In the genomic region with DNA sequence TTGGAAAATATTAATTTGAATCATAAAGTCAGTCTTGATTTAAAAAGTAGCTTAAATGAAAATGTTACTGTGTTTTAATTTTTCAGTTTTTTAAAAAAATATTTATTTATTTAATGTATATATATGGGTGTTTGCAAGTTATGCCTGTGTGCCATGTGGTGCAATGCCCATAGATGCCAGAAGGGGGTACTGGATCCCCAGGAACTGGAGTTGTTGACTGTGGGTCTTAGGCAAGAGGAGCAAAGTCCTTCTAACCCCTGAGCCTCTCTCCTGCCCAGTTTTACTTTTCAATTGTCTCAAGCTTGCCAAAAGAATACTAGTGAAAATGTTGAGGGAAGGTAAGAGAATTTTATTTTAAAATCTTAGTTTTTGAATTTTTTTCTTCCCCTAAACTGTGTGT, we compare ENCODE assay signal across 7 mouse cellular contexts.
A peak's percentile ranks its signal among the peaks of the same experiment; 100 is the strongest.
DNase-seq lines count a peak whose midpoint lies in the region; ATAC-seq and TF ChIP-seq lines count a peak whose summit lies in the region.

No protein-coding gene starts in this region.

- DNase-seq in liver, adult 2 months (ENCODE audit: extremely low read depth, low read depth, low spot score): peak; percentile 87
- peak; percentile 59 for DNase-seq in brain, adult 2 months (ENCODE audit: low read depth, low spot score)
- DNase-seq in kidney, postnatal 36 days: peak; percentile 56 to 73
- peak; percentile 67 for DNase-seq in thymus, postnatal 14 days
- DNase-seq in heart, embryonic 10.5 days (ENCODE audit: low spot score): no peak
- no peak for DNase-seq in urinary bladder, postnatal 36 days (ENCODE audit: low spot score in 2 of 2)

- no peak overlapping the region for H3K4me2 ChIP-seq in liver, embryonic 12.5 days

- ATAC-seq in liver, embryonic 12.5 days: no peak

- H3K4me1 ChIP-seq in liver, adult 2 months (ENCODE audit: control insufficient read depth, insufficient read depth, low read length): peaks cover 2% of the 10 kb centered on the region; the same call in 1 of the 2 replicates
- peaks cover 10% of the 10 kb centered on the region for H3K4me1 ChIP-seq in liver, embryonic 12.5 days
- 0 out of 2 replicates have a peak, but pooled peaks cover 3% of the 10 kb centered on the region for H3K4me1 ChIP-seq in heart, embryonic 10.5 days

- no peak overlapping the region for H3K9ac ChIP-seq in liver, adult 2 months (ENCODE audit: low read depth, low read length)
- H3K9ac ChIP-seq in liver, embryonic 12.5 days: no peak overlapping the region

- H3K79me2 ChIP-seq in liver, adult 2 months (ENCODE audit: control insufficient read depth, insufficient read depth, low read length): no peaks in the 10 kb centered on the region

- H3K4me3 ChIP-seq in liver, adult 2 months (ENCODE audit: insufficient read depth, low read depth, low read length): no peak overlapping the region
- H3K4me3 ChIP-seq in liver, embryonic 12.5 days: no peak overlapping the region
- no peak overlapping the region for H3K4me3 ChIP-seq in heart, embryonic 10.5 days

- TF ChIP-seq CTCF in liver, adult 2 months (IDR thresholded peaks at IDR 0.05; ENCODE audit: low read depth, low read length): peak; percentile 75

- TF ChIP-seq POLR2A in liver, adult 2 months (IDR thresholded peaks at IDR 0.05; ENCODE audit: extremely low read depth, insufficient read depth, low read length): no peak

- H3K9me3 ChIP-seq in liver, embryonic 12.5 days (replicated peaks): no peaks in the 10 kb centered on the region
- H3K9me3 ChIP-seq in heart, embryonic 10.5 days: no peaks in the 10 kb centered on the region

- H3K36me3 ChIP-seq in liver, adult 2 months (ENCODE audit: control insufficient read depth, insufficient read depth, low read length): no peaks in the 10 kb centered on the region
- H3K36me3 ChIP-seq in liver, embryonic 12.5 days: peaks cover 7% of the 10 kb centered on the region; the same call in 1 of the 2 replicates
- peaks cover 16% of the 10 kb centered on the region for H3K36me3 ChIP-seq in heart, embryonic 10.5 days

- no peaks in the 10 kb centered on the region for H3K27me3 ChIP-seq in liver, adult 2 months (ENCODE audit: control insufficient read depth, insufficient read depth, low read length)
- no peaks in the 10 kb centered on the region for H3K27me3 ChIP-seq in liver, embryonic 12.5 days (replicated peaks)
- no peaks in the 10 kb centered on the region for H3K27me3 ChIP-seq in heart, embryonic 10.5 days (ENCODE audit: insufficient read depth, poor library complexity, severe bottlenecking)

- no peak overlapping the region for H3K27ac ChIP-seq in liver, adult 2 months (replicated peaks; ENCODE audit: insufficient read depth, low read depth, low read length)
- no peak overlapping the region for H3K27ac ChIP-seq in liver, embryonic 12.5 days
- H3K27ac ChIP-seq in heart, embryonic 10.5 days: no peak overlapping the region

Comparison
In these comparisons a context has a peak if more than half of its experiments do, and no peak if none do; other contexts are left out.
1. DNase-seq: peak in liver, adult 2 months (single experiment), brain, adult 2 months (single experiment), kidney, postnatal 36 days (2 of 2) and thymus, postnatal 14 days (single experiment); none in heart, embryonic 10.5 days (single experiment) and urinary bladder, postnatal 36 days (0 of 2).